In the genomic region with DNA sequence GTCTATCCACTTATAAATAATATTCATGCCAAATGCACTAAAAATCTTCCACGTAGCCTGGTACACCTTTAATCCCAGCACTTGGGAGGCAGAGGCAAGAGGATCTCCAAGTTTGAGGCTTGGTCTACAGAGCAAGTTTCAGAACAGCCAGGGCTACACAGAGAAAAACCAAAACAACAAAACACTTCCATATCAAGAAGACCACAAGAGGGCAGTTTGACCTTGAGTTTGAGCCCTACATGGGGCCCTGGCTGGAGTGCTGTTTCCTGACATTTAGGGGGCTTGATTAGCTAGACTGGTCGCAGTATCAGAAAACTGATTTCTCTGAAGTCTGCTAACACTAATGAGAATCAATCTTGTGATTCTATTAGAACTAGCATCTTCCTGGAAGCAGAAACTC, we compare ENCODE assay signal across 13 mouse cellular contexts. TPM values are rescaled to one million over a fixed set of nuclear protein-coding genes. Genes with fewer than 3 reads are reported as not detected.
DNase-seq lines count a peak whose midpoint lies in the region; ATAC-seq lines count a peak whose summit lies in the region.
"Had no signal": no experiment of that assay in that cellular context is flagged by ENCODE, and none has a peak within 500 bp of the region (broad histone marks: within the 10 kb centered on the region; RNA-seq: fewer than 3 reads in every experiment).

No protein-coding gene starts in this region.

- ATAC-seq in kidney, embryonic 16.5 days (ENCODE audit: low FRiP score, low TSS enrichment): no peak; the same call in 1 of the 2 replicates
- ATAC-seq in granulocyte monocyte progenitor cell, adult 5-6 weeks (replicated peaks; ENCODE audit: poor library complexity, severe bottlenecking): peak; percentile 56

- H3K27ac ChIP-seq in kidney, embryonic 16.5 days (ENCODE audit: low read length): no peak overlapping the region
- H3K27ac ChIP-seq: forebrain, embryonic 12.5 days; macrophage had no signal

- WGBS in kidney, embryonic 16.5 days: 58% methylated on average over 2 of the region's 2 CpGs

- H3K9ac ChIP-seq in kidney, embryonic 16.5 days (replicated peaks; ENCODE audit: low read length): no peak overlapping the region
- H3K9ac ChIP-seq: forebrain, embryonic 12.5 days had no signal

- no peaks in the 10 kb centered on the region for H3K4me1 ChIP-seq in kidney, embryonic 16.5 days (ENCODE audit: insufficient read depth, low read length)
- H3K4me1 ChIP-seq: forebrain, embryonic 12.5 days had no signal

- H3K36me3 ChIP-seq in kidney, embryonic 16.5 days (ENCODE audit: insufficient read depth, low read length): no peaks in the 10 kb centered on the region
- H3K36me3 ChIP-seq: forebrain, embryonic 12.5 days had no signal

- peak; percentile 18 for DNase-seq in kidney, postnatal 14 days
- DNase-seq in A20 (ENCODE audit: low read depth, low spot score) (peak; percentile 62), ES-CJ7 (ENCODE audit: low read depth, low spot score) (peak; percentile 33)
- DNase-seq in c-Kit-positive CD71-positive TER-119-positive erythroid progenitor cells, embryonic 14.5 days (ENCODE audit: low spot score): no peak
- no peak for DNase-seq in frontal cortex, postnatal 36 days (ENCODE audit: low spot score in 2 of 2)
- no peak for DNase-seq in cerebellum, adult 9-11 months
- DNase-seq: adrenal gland, postnatal 10 days; kidney, adult 8-10 months; thymus, adult 18-20 months had no signal

- no peaks in the 10 kb centered on the region for H3K9me3 ChIP-seq in kidney, embryonic 16.5 days (ENCODE audit: low read length)
- H3K9me3 ChIP-seq: forebrain, embryonic 12.5 days had no signal

- H3K4me2 ChIP-seq in kidney, embryonic 16.5 days (replicated peaks; ENCODE audit: low read depth, low read length): no peak overlapping the region
- H3K4me2 ChIP-seq: forebrain, embryonic 12.5 days had no signal

- no peak overlapping the region for H3K4me3 ChIP-seq in kidney, embryonic 16.5 days (ENCODE audit: low read length)
- H3K4me3 ChIP-seq: forebrain, embryonic 12.5 days had no signal

- H3K27me3 ChIP-seq in kidney, embryonic 16.5 days (ENCODE audit: insufficient read depth, low read length): no peaks in the 10 kb centered on the region
- H3K27me3 ChIP-seq: forebrain, embryonic 12.5 days had no signal

RNA-seq across cellular contexts. Expression of a gene that starts 18.0 kb away (rescaled TPM):
- polyA plus RNA-seq in kidney, embryonic 16.5 days (2015; fragmentation: Nextera tagmentation; extraction: Ambion mirVana): 41.9 and 44.7 TPM in 2 replicates
- total RNA-seq in granulocyte monocyte progenitor cell, adult 5-6 weeks (2014; fragmentation: Nextera tagmentation): 73.5 and 89.1 TPM in 2 replicates
- total RNA-seq in granulocyte monocyte progenitor cell, adult 5-6 weeks (2017): 104 and 107 TPM in 2 replicates

RNA-seq across cellular contexts. Expression of a gene that starts 18.2 kb away (rescaled TPM):
- 142 and 151 TPM in 2 replicates for polyA plus RNA-seq in kidney, embryonic 16.5 days (2015; fragmentation: Nextera tagmentation; extraction: Ambion mirVana)
- 214 and 275 TPM in 2 replicates for total RNA-seq in granulocyte monocyte progenitor cell, adult 5-6 weeks (2014; fragmentation: Nextera tagmentation)
- total RNA-seq in granulocyte monocyte progenitor cell, adult 5-6 weeks (2017): 240 and 246 TPM in 2 replicates

Comparison
In these comparisons a context has a peak if more than half of its experiments do, and no peak if none do; other contexts are left out.
1. DNase-seq: peak in kidney, postnatal 14 days (single experiment), A20 (single experiment) and ES-CJ7 (single experiment); none in c-Kit-positive CD71-positive TER-119-positive erythroid progenitor cells, embryonic 14.5 days (single experiment), frontal cortex, postnatal 36 days (0 of 2) and cerebellum, adult 9-11 months (single experiment).